Mouse (Mus musculus): ENCODE data around the gene Lsm3.

DNA sequence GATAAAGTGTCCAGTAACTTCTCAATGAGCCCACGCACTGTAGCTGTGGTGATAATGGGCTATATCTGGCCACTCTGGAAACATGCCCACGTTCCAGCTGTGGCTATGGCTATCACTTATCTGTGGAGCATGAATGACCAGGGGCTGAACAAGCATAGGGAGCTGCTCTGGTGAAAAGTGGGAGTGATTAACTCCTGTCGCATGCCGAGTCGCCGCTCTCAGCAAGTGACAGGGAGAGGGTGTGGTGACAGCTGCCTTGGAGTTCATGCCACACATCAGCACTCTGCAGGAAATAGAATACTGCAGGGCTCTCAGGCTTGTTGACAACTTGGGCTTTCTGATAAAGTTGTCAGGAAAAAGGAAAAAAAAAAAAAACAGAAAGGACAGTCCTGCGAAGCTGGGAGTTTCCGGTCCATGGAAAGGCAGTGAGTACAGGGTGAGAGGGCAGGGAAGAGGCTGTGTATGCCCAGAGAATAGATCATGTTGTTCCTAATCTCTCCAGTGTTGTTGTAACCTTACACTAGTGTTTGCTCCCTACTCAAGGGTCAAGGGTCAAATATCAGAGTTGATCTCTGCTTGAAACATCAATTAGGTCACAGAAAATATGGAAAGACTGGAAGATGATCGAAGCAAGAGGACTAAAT is 30.6 kb downstream of the Lsm3 start:
- TF ChIP-seq GATA1 (IDR thresholded peaks at IDR 0.05; ENCODE audit: borderline replicate concordance, low read length) (no peak), FLI1 (IDR thresholded peaks at IDR 0.05; ENCODE audit: low read length) (no peak)

Measured in megakaryocyte, embryonic 14.5 days (primary cell).